Comparison of ENCODE assay signal across 13 mouse cellular contexts in the genomic region with DNA sequence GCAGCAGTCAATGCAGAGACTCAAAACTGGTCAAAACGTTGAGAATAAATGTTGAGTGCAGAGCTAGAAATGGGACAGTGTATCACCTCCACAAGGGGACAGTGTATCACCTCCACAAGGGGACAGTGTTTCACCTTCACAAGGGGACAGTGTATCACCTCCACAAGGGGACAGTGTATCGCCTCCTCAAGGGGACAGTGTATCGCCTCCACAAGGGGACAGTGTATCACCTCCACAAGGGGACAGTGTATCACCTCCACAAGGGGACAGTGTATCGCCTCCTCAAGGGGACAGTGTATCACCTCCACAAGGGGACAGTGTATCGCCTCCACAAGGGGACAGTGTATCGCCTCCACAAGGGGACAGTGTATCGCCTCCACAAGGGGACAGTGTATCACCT. TPM values are rescaled to one million over a fixed set of nuclear protein-coding genes. Genes with fewer than 3 reads are reported as not detected.
DNase-seq lines count a peak whose midpoint lies in the region; ATAC-seq and TF ChIP-seq lines count a peak whose summit lies in the region.
"Not testable (repeated sequence)": the region's sequence is repeated elsewhere in the genome, so short reads cannot be mapped to it uniquely, and the experiment has no call there.
"Had no signal": no experiment of that assay in that cellular context is flagged by ENCODE, and none has a peak within 500 bp of the region (broad histone marks: within the 10 kb centered on the region; RNA-seq: fewer than 3 reads in every experiment).

No protein-coding gene starts in this region.

- peak in 2 of 3 experiments; percentile 27 to 37; a peak in 3 of 6 replicates for TF ChIP-seq CTCF in MEL (IDR thresholded peaks at IDR 0.05 in 2 of 3, conservative IDR thresholded peaks at IDR 0.05 in 1 of 3; ENCODE audit: control insufficient read depth in 1 of 3, insufficient read depth in 1 of 3, low read depth in 2 of 3, low read length in 3 of 3, poor library complexity in 1 of 3, severe bottlenecking in 1 of 3)
- peak; percentile 26 for TF ChIP-seq CTCF in heart, postnatal 0 days (IDR thresholded peaks at IDR 0.05; ENCODE audit: low read depth)
- peak; percentile 49 for TF ChIP-seq CTCF in intestine, postnatal 0 days (IDR thresholded peaks at IDR 0.05; ENCODE audit: low read depth)
- TF ChIP-seq CTCF in liver, embryonic 14.5 days (IDR thresholded peaks at IDR 0.05; ENCODE audit: low read depth), result peak; percentile 53
- peak; percentile 46 for TF ChIP-seq CTCF in lung, embryonic 14.5 days (IDR thresholded peaks at IDR 0.05; ENCODE audit: low read depth)
- TF ChIP-seq CTCF in midbrain, postnatal 0 days (IDR thresholded peaks at IDR 0.05), result peak; percentile 45

- not testable (repeated sequence) for H3K36me3 ChIP-seq in MEL (ENCODE audit: control insufficient read depth in 1 of 2, insufficient read depth in 2 of 2, low read length in 2 of 2); heart, postnatal 0 days (replicated peaks; ENCODE audit: control insufficient read depth, insufficient read depth, low read length); intestine, postnatal 0 days (ENCODE audit: control insufficient read depth, insufficient read depth); liver, embryonic 14.5 days (replicated peaks; ENCODE audit: control insufficient read depth, insufficient read depth, low read depth); lung, embryonic 14.5 days (ENCODE audit: insufficient read depth); midbrain, postnatal 0 days (ENCODE audit: insufficient read depth, low read length)

- H3K4me1 ChIP-seq in MEL (ENCODE audit: control insufficient read depth in 1 of 2, insufficient read depth in 2 of 2, low read length in 2 of 2); intestine, postnatal 0 days (replicated peaks; ENCODE audit: control insufficient read depth, insufficient read depth, low read length); liver, embryonic 14.5 days (replicated peaks; ENCODE audit: control insufficient read depth in 2 of 2, insufficient read depth in 2 of 2, low read length in 1 of 2); midbrain, postnatal 0 days (ENCODE audit: insufficient read depth, low read length): not testable (repeated sequence)
- peaks cover 30% of the 10 kb centered on the region for H3K4me1 ChIP-seq in heart, postnatal 0 days (ENCODE audit: control insufficient read depth, insufficient read depth)
- peaks cover 14% of the 10 kb centered on the region; the same call in 1 of the 2 replicates for H3K4me1 ChIP-seq in lung, embryonic 14.5 days (ENCODE audit: insufficient read depth)

- not testable (repeated sequence) for TF ChIP-seq POLR2A in MEL (IDR thresholded peaks at IDR 0.05; ENCODE audit: control insufficient read depth in 1 of 2, insufficient read depth in 1 of 2, low read depth in 1 of 2, low read length in 2 of 2, poor library complexity in 1 of 2)

- TF ChIP-seq EP300 in MEL (IDR thresholded peaks at IDR 0.05; ENCODE audit: low read depth in 1 of 2, low read length in 2 of 2); heart, postnatal 0 days (IDR thresholded peaks at IDR 0.05; ENCODE audit: low read depth); liver, embryonic 14.5 days (IDR thresholded peaks at IDR 0.05; ENCODE audit: low read depth): not testable (repeated sequence)

- H3K9ac ChIP-seq in MEL (ENCODE audit: control insufficient read depth, low read depth, low read length, poor library complexity, severe bottlenecking); heart, postnatal 0 days (replicated peaks; ENCODE audit: low read depth, low read length); intestine, postnatal 0 days (ENCODE audit: low read depth, low read length); liver, embryonic 14.5 days (replicated peaks); lung, embryonic 14.5 days; midbrain, postnatal 0 days (replicated peaks; ENCODE audit: low read length, poor library complexity, severe bottlenecking): not testable (repeated sequence)

- TF ChIP-seq RAD21 in MEL (IDR thresholded peaks at IDR 0.05; ENCODE audit: low read depth, low read length), result not testable (repeated sequence)

- H3K4me3 ChIP-seq in MEL (ENCODE audit: control insufficient read depth in 1 of 2, insufficient read depth in 1 of 2, low read depth in 2 of 2, low read length in 2 of 2); heart, postnatal 0 days (ENCODE audit: low read depth, low read length); intestine, postnatal 0 days (ENCODE audit: low read depth, low read length); liver, embryonic 14.5 days (ENCODE audit: insufficient read depth in 1 of 2, low read depth in 2 of 2, low read length in 2 of 2); lung, embryonic 14.5 days (ENCODE audit: low read depth, low read length); midbrain, postnatal 0 days (ENCODE audit: low read depth, low read length): not testable (repeated sequence)

- DNase-seq in MEL (ENCODE audit: low read depth, low spot score); heart, postnatal 0 days (ENCODE audit: low spot score); liver, embryonic 14.5 days (ENCODE audit: low read depth in 3 of 3, low spot score in 3 of 3); lung, embryonic 14.5 days; midbrain, postnatal 0 days (ENCODE audit: low spot score): not testable (repeated sequence)

- H3K27me3 ChIP-seq in MEL (ENCODE audit: control insufficient read depth in 1 of 2, insufficient read depth in 2 of 2, low read length in 2 of 2); heart, postnatal 0 days (ENCODE audit: control insufficient read depth, insufficient read depth, low read length); intestine, postnatal 0 days (replicated peaks; ENCODE audit: control insufficient read depth, insufficient read depth, low read length); lung, embryonic 14.5 days (ENCODE audit: insufficient read depth, low read length); midbrain, postnatal 0 days (ENCODE audit: insufficient read depth, low read length): not testable (repeated sequence)
- peaks cover 17% of the 10 kb centered on the region for H3K27me3 ChIP-seq in liver, embryonic 14.5 days (ENCODE audit: control insufficient read depth, insufficient read depth, low read length)

- not testable (repeated sequence) for H3K4me2 ChIP-seq in heart, postnatal 0 days (ENCODE audit: low read depth, low read length); intestine, postnatal 0 days (replicated peaks; ENCODE audit: low read depth); liver, embryonic 14.5 days (ENCODE audit: low read depth); lung, embryonic 14.5 days; midbrain, postnatal 0 days (ENCODE audit: low read depth, low read length, poor library complexity, severe bottlenecking)

- H3K79me2 ChIP-seq in MEL (ENCODE audit: control insufficient read depth, insufficient read depth, low read length, poor library complexity), result not testable (repeated sequence)

- H3K9me3 ChIP-seq in MEL (replicated peaks; ENCODE audit: insufficient read depth, low read length); heart, postnatal 0 days (replicated peaks; ENCODE audit: control insufficient read depth, low read length); intestine, postnatal 0 days (ENCODE audit: control insufficient read depth); liver, embryonic 14.5 days (ENCODE audit: control insufficient read depth, low read length); lung, embryonic 14.5 days (ENCODE audit: low read depth, low read length); midbrain, postnatal 0 days (ENCODE audit: low read length): not testable (repeated sequence)

- not testable (repeated sequence) for H3K27ac ChIP-seq in MEL (ENCODE audit: control insufficient read depth, low read depth, low read length); heart, postnatal 0 days (ENCODE audit: low read depth); intestine, postnatal 0 days (ENCODE audit: low read depth, low read length); liver, embryonic 14.5 days; lung, embryonic 14.5 days (ENCODE audit: low read depth); midbrain, postnatal 0 days (ENCODE audit: low read depth, low read length)

- 90% methylated on average over 7 of the region's 7 CpGs for WGBS in heart, postnatal 0 days
- WGBS in intestine, postnatal 0 days, result 91% methylated on average over 7 of the region's 7 CpGs
- 76% methylated on average over 7 of the region's 7 CpGs for WGBS in liver, embryonic 14.5 days (ENCODE audit: insufficient replicate concordance)
- 91% methylated on average over 7 of the region's 7 CpGs for WGBS in lung, embryonic 14.5 days
- 94% methylated on average over 7 of the region's 7 CpGs for WGBS in midbrain, postnatal 0 days

- ATAC-seq in heart, postnatal 0 days (ENCODE audit: insufficient read depth, low read depth); intestine, postnatal 0 days; liver, embryonic 14.5 days (ENCODE audit: insufficient read depth); lung, embryonic 14.5 days (ENCODE audit: insufficient read depth); midbrain, postnatal 0 days (ENCODE audit: low FRiP score): not testable (repeated sequence)

RNA-seq across cellular contexts. Expression of gene Ccdc186, which starts 43.5 kb away (rescaled TPM):
- 7.9 and 21.8 TPM in 2 replicates for total RNA-seq in MEL (2012; rRNA removed)
- 10 to 100 TPM; 21.9 to 72.2 TPM for polyA plus RNA-seq in MEL (2012; ENCODE audit: insufficient read depth in 1 of 2, insufficient read length in 2 of 2, low read depth in 1 of 2, low replicate concordance in 2 of 2, missing spikeins in 1 of 2)
- total RNA-seq in heart, postnatal 0 days (2014; rRNA removed; ENCODE audit: low replicate concordance), result 12.2 and 18.4 TPM in 2 replicates
- polyA plus RNA-seq in heart, postnatal 0 days (2015; fragmentation: Nextera tagmentation; extraction: Ambion mirVana), result 15.1 and 18.1 TPM in 2 replicates
- polyA plus RNA-seq in intestine, postnatal 0 days (2015; fragmentation: Nextera tagmentation; extraction: Ambion mirVana), result 11.3 and 11.8 TPM in 2 replicates
- polyA plus RNA-seq in liver, embryonic 14.5 days (2012; rRNA removed), result 1.5 and 2.3 TPM in 2 replicates
- polyA plus RNA-seq in liver, embryonic 14.5 days (2014; fragmentation: Nextera tagmentation; extraction: Ambion mirVana), result 4.9 and 5.1 TPM in 2 replicates
- 25.0 and 25.2 TPM in 2 replicates for polyA plus RNA-seq in lung, embryonic 14.5 days (2014; fragmentation: Nextera tagmentation; extraction: Ambion mirVana)
- total RNA-seq in midbrain, postnatal 0 days (2014; rRNA removed), result 13.5 and 30.1 TPM in 2 replicates
- 16.8 and 20.8 TPM in 2 replicates for polyA plus RNA-seq in midbrain, postnatal 0 days (2015; fragmentation: Nextera tagmentation; extraction: Ambion mirVana)

RNA-seq across cellular contexts. Expression of gene Tdrd1, which starts 47.5 kb away (rescaled TPM):
- not detected in 2 replicates for total RNA-seq in MEL (2012; rRNA removed)
- not detected for polyA plus RNA-seq in MEL (2012; ENCODE audit: insufficient read depth in 1 of 2, insufficient read length in 2 of 2, low read depth in 1 of 2, low replicate concordance in 2 of 2, missing spikeins in 1 of 2)
- total RNA-seq in heart, postnatal 0 days (2014; rRNA removed; ENCODE audit: low replicate concordance), result 0.97 TPM in 1 of 2 replicates, not detected in the other
- 0.05 and 0.10 TPM in 2 replicates for polyA plus RNA-seq in heart, postnatal 0 days (2015; fragmentation: Nextera tagmentation; extraction: Ambion mirVana)
- polyA plus RNA-seq in intestine, postnatal 0 days (2015; fragmentation: Nextera tagmentation; extraction: Ambion mirVana), result 0.12 and 0.13 TPM in 2 replicates
- under 0.01 and 0.02 TPM in 2 replicates for polyA plus RNA-seq in liver, embryonic 14.5 days (2012; rRNA removed)
- polyA plus RNA-seq in liver, embryonic 14.5 days (2014; fragmentation: Nextera tagmentation; extraction: Ambion mirVana), result 0.05 TPM in 1 of 2 replicates, not detected in the other
- 1.3 and 2.0 TPM in 2 replicates for polyA plus RNA-seq in lung, embryonic 14.5 days (2014; fragmentation: Nextera tagmentation; extraction: Ambion mirVana)
- total RNA-seq in midbrain, postnatal 0 days (2014; rRNA removed), result 0.85 and 0.99 TPM in 2 replicates
- polyA plus RNA-seq in midbrain, postnatal 0 days (2015; fragmentation: Nextera tagmentation; extraction: Ambion mirVana), result 0.52 and 0.88 TPM in 2 replicates
- total RNA-seq: adrenal gland, adult 2 months; adrenal gland, postnatal 25 days; CH12.LX; common myeloid progenitor, adult 5-6 weeks had no signal
- polyA plus RNA-seq: adrenal gland, adult 2 months; CD4-positive, CD25-positive, alpha-beta regulatory T cell, adult 4 months; erythroblast, embryonic 14.5 days; G1E had no signal

RNA-seq across cellular contexts. Expression of gene Adrb1, which starts 56.5 kb away (rescaled TPM):
- not detected in 2 replicates for total RNA-seq in MEL (2012; rRNA removed)
- not detected for polyA plus RNA-seq in MEL (2012; ENCODE audit: insufficient read depth in 1 of 2, insufficient read length in 2 of 2, low read depth in 1 of 2, low replicate concordance in 2 of 2, missing spikeins in 1 of 2)
- 30.2 and 31.3 TPM in 2 replicates for total RNA-seq in heart, postnatal 0 days (2014; rRNA removed; ENCODE audit: low replicate concordance)
- polyA plus RNA-seq in heart, postnatal 0 days (2015; fragmentation: Nextera tagmentation; extraction: Ambion mirVana), result 10.9 and 11.7 TPM in 2 replicates
- polyA plus RNA-seq in intestine, postnatal 0 days (2015; fragmentation: Nextera tagmentation; extraction: Ambion mirVana), result 1.0 and 1.3 TPM in 2 replicates
- 0.26 and 0.30 TPM in 2 replicates for polyA plus RNA-seq in liver, embryonic 14.5 days (2012; rRNA removed)
- polyA plus RNA-seq in liver, embryonic 14.5 days (2014; fragmentation: Nextera tagmentation; extraction: Ambion mirVana), result 0.20 and 0.29 TPM in 2 replicates
- 1.2 and 1.6 TPM in 2 replicates for polyA plus RNA-seq in lung, embryonic 14.5 days (2014; fragmentation: Nextera tagmentation; extraction: Ambion mirVana)
- total RNA-seq in midbrain, postnatal 0 days (2014; rRNA removed), result 5.1 and 7.6 TPM in 2 replicates
- 2.0 and 2.9 TPM in 2 replicates for polyA plus RNA-seq in midbrain, postnatal 0 days (2015; fragmentation: Nextera tagmentation; extraction: Ambion mirVana)
- total RNA-seq: CH12.LX; common myeloid progenitor, adult 5-6 weeks had no signal
- polyA plus RNA-seq: CD4-positive, CD25-positive, alpha-beta regulatory T cell, adult 4 months; G1E had no signal
